Mouse (Mus musculus): ENCODE results near the gene Ldlrad3. TPM values are rescaled to one million over a fixed set of nuclear protein-coding genes. Genes with fewer than 3 reads are reported as not detected.

Ldlrad3 gene
- polyA plus RNA-seq, 1 experiment from 2014 or later, result 68.2 TPM

DNA sequence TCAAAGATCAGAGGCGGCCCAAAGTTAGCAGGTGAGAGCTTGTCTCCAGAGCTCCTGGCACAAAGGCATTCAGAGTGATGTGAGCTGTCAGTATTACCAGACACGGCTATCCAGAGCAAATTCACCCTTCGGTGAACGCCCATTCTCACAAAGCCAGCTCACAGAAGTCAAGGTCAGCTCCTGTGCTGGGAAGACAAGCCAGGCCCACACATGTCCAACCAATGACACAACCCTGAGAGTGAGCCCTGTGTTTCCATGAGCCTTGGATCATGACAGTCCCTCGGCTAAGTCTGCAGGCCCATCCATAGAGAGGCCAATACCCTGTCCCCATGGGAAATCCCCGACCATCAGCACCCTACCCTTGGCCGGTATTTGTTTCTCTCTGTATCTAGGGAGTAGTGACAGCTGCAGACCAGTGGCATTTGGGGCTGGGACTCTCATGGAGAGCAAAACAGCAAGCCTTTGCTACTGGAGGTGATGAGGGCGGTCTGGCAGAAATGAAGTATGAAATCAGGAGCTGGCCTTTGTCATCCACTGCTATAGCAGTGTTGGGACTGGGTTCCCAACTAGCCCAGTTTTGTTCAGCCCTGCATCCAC is 58.3 kb downstream of the Ldlrad3 start:
- Histone ChIP-seq H3K27me3 (no peaks in the 10 kb centered on the region), H3K27ac (peak overlapping the region; percentile 56; the same call in 1 of the 2 replicates), H3K9ac (replicated peaks) (no peak overlapping the region), H3K9me3 (no peaks in the 10 kb centered on the region), H3K4me1 (replicated peaks) (peaks cover 66% of the 10 kb centered on the region), H3K4me2 (no peak overlapping the region), H3K36me3 (no peaks in the 10 kb centered on the region), H3K4me3 (replicated peaks) (no peak overlapping the region)
- ATAC-seq (ENCODE audit: insufficient number of reproducible peaks, insufficient read depth, low FRiP score, low TSS enrichment, low read depth), result no peak
- 82% methylated on average over 8 of the region's 8 CpGs for WGBS

GRCm38 (mm10) chr2:102127221-102127620 is 59.0 kb downstream of the Ldlrad3 start:
- no peak overlapping the region for H3K9ac ChIP-seq (replicated peaks)
- no peaks in the 10 kb centered on the region for H3K27me3 ChIP-seq
- peak overlapping the region; percentile 50; the same call in 1 of the 2 replicates for H3K27ac ChIP-seq
- no peak overlapping the region for H3K4me3 ChIP-seq (replicated peaks)
- peaks cover 61% of the 10 kb centered on the region for H3K4me1 ChIP-seq (replicated peaks)
- no peak for ATAC-seq (ENCODE audit: insufficient number of reproducible peaks, insufficient read depth, low FRiP score, low TSS enrichment, low read depth)
- WGBS, result 67% methylated on average over 9 of the region's 9 CpGs
- H3K4me2 ChIP-seq, result no peak overlapping the region
- H3K36me3 ChIP-seq, result no peaks in the 10 kb centered on the region
- H3K9me3 ChIP-seq, result no peaks in the 10 kb centered on the region

DNA sequence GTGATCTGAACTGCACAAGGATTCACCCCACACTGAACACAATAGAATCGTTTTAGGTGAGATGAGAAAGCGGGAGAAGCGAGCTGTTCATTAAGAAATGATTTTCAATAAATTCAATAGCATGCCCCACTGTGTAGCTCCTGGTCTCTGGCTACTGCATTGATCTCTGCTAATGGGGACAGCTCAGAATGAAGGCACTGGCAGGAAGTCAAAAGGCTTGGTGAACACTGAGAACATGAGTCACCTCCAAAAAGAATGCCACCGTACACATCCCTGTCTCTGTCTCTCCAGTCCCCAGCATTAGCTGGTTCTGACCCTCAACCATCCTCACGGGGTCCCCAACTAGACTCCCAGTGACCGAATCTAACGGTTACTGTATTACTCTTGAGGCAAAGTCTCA is 60.1 kb downstream of the Ldlrad3 start:
- Histone ChIP-seq H3K4me2 (no peak overlapping the region), H3K4me3 (replicated peaks) (no peak overlapping the region), H3K36me3 (no peaks in the 10 kb centered on the region), H3K9me3 (no peaks in the 10 kb centered on the region), H3K4me1 (replicated peaks) (peaks cover 62% of the 10 kb centered on the region), H3K27ac (no peak overlapping the region), H3K9ac (replicated peaks) (no peak overlapping the region), H3K27me3 (no peaks in the 10 kb centered on the region)
- WGBS, result 84% methylated on average over 7 of the region's 7 CpGs
- ATAC-seq (ENCODE audit: insufficient number of reproducible peaks, insufficient read depth, low FRiP score, low TSS enrichment, low read depth), result no peak

- no peak for ATAC-seq (ENCODE audit: insufficient number of reproducible peaks, insufficient read depth, low FRiP score, low TSS enrichment, low read depth)
- H3K4me1 ChIP-seq (replicated peaks), result peaks cover 60% of the 10 kb centered on the region
Measured at GRCm38 (mm10) chr2:102125042-102125441, 61.1 kb downstream of the Ldlrad3 start.

DNA sequence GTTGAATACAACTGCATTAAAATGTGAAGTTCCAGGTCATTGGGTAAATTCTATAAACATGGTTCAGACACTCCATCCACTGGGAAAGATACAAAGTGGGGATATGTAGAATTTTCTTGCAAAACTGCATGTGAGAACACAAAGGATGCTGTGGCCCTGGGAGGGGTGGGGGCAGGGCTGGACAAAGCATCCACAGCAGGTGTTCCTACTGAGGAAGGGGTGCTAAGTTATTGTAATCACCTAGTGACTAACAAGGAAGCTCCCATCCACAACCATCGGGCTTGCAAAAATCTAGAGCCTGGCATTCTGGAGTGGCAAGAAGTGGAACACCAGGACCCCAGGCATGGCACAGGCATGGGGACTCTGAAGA is 64.1 kb downstream of the Ldlrad3 start:
- Histone ChIP-seq H3K36me3 (no peaks in the 10 kb centered on the region), H3K4me2 (no peak overlapping the region), H3K27me3 (no peaks in the 10 kb centered on the region), H3K4me1 (replicated peaks) (peaks cover 64% of the 10 kb centered on the region), H3K4me3 (replicated peaks) (no peak overlapping the region), H3K27ac (no peak overlapping the region), H3K9ac (replicated peaks) (no peak overlapping the region), H3K9me3 (no peaks in the 10 kb centered on the region)
- ATAC-seq (ENCODE audit: insufficient number of reproducible peaks, insufficient read depth, low FRiP score, low TSS enrichment, low read depth), result no peak
- 52% methylated on average over 1 of the region's 1 CpGs for WGBS

More at GRCm38 (mm10) chr2:102125042-102125441, 61.1 kb downstream of the Ldlrad3 start:
- Histone ChIP-seq H3K4me2 (no peak overlapping the region), H3K27me3 (no peaks in the 10 kb centered on the region), H3K9ac (replicated peaks) (no peak overlapping the region), H3K27ac (no peak overlapping the region), H3K9me3 (no peaks in the 10 kb centered on the region), H3K36me3 (no peaks in the 10 kb centered on the region), H3K4me3 (replicated peaks) (no peak overlapping the region)
- WGBS, result 78% methylated on average over 4 of the region's 4 CpGs

GRCm38 (mm10) chr2:102121440-102122145 is 64.6 kb downstream of the Ldlrad3 start:
- no peaks in the 10 kb centered on the region for H3K36me3 ChIP-seq
- no peak overlapping the region for H3K4me2 ChIP-seq
- H3K4me3 ChIP-seq (replicated peaks), result no peak overlapping the region
- no peak for ATAC-seq (ENCODE audit: insufficient number of reproducible peaks, insufficient read depth, low FRiP score, low TSS enrichment, low read depth)
- no peak overlapping the region for H3K9ac ChIP-seq (replicated peaks)
- no peak overlapping the region for H3K27ac ChIP-seq
- no peaks in the 10 kb centered on the region for H3K9me3 ChIP-seq
- peaks cover 62% of the 10 kb centered on the region for H3K4me1 ChIP-seq (replicated peaks)
- WGBS, result 72% methylated on average over 4 of the region's 4 CpGs
- H3K27me3 ChIP-seq, result no peaks in the 10 kb centered on the region

- H3K27me3 ChIP-seq, result no peaks in the 10 kb centered on the region
- peaks cover 56% of the 10 kb centered on the region for H3K4me1 ChIP-seq (replicated peaks)
- no peaks in the 10 kb centered on the region for H3K9me3 ChIP-seq
- no peak overlapping the region for H3K4me3 ChIP-seq (replicated peaks)
- H3K36me3 ChIP-seq, result no peaks in the 10 kb centered on the region
- H3K27ac ChIP-seq, result 0 out of 2 replicates have a peak overlapping the region, but pooled peaks have one; percentile 12
- no peak overlapping the region for H3K4me2 ChIP-seq
- no peak overlapping the region for H3K9ac ChIP-seq (replicated peaks)
- 61% methylated on average over 12 of the region's 12 CpGs for WGBS
- no peak for ATAC-seq (ENCODE audit: insufficient number of reproducible peaks, insufficient read depth, low FRiP score, low TSS enrichment, low read depth)
Measured at GRCm38 (mm10) chr2:102119751-102120505, 66.3 kb downstream of the Ldlrad3 start.

- Histone ChIP-seq H3K4me3 (replicated peaks) (no peak overlapping the region), H3K9ac (replicated peaks) (peak overlapping the region; percentile 12; the same call in 1 of the 2 replicates), H3K36me3 (no peaks in the 10 kb centered on the region), H3K4me1 (replicated peaks) (peaks cover 59% of the 10 kb centered on the region), H3K27me3 (no peaks in the 10 kb centered on the region), H3K4me2 (no peak overlapping the region), H3K9me3 (no peaks in the 10 kb centered on the region), H3K27ac (no peak overlapping the region)
- ATAC-seq (ENCODE audit: insufficient number of reproducible peaks, insufficient read depth, low FRiP score, low TSS enrichment, low read depth), result no peak
- 39% methylated on average over 15 of the region's 15 CpGs for WGBS
Measured at GRCm38 (mm10) chr2:102118988-102119460, 67.2 kb downstream of the Ldlrad3 start.

DNA sequence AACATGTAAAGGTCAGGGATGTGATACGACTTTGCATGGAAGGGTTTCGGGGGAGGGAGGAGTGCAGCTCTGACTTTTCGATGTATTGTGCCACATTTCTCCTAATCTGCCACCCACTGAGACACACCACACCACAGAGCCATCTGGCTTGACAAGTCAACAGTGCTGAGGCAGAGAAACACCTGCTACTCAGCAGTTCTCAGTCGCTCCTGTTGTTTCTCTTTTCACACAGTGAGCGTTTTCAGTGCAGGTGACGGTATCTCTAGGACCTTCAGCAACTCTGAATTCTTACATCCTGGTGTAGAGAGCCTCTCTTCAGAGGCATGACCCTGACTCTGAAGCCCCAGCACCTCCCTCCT is 68.8 kb downstream of the Ldlrad3 start:
- WGBS, result 59% methylated on average over 6 of the region's 6 CpGs
- Histone ChIP-seq H3K27ac (0 out of 2 replicates have a peak overlapping the region, but pooled peaks have one; percentile 2), H3K4me3 (replicated peaks) (no peak overlapping the region), H3K27me3 (no peaks in the 10 kb centered on the region), H3K9me3 (no peaks in the 10 kb centered on the region), H3K4me1 (replicated peaks) (peaks cover 59% of the 10 kb centered on the region), H3K9ac (replicated peaks) (no peak overlapping the region), H3K36me3 (peaks cover 13% of the 10 kb centered on the region), H3K4me2 (no peak overlapping the region)
- no peak for ATAC-seq (ENCODE audit: insufficient number of reproducible peaks, insufficient read depth, low FRiP score, low TSS enrichment, low read depth)

GRCm38 (mm10) chr2:102116521-102117401 is 69.4 kb downstream of the Ldlrad3 start:
- Histone ChIP-seq H3K4me1 (replicated peaks) (peaks cover 53% of the 10 kb centered on the region), H3K9ac (replicated peaks) (no peak overlapping the region), H3K4me3 (replicated peaks) (no peak overlapping the region), H3K36me3 (peaks cover 13% of the 10 kb centered on the region), H3K27me3 (no peaks in the 10 kb centered on the region), H3K4me2 (no peak overlapping the region), H3K27ac (peak overlapping the region; percentile 2; the same call in 1 of the 2 replicates), H3K9me3 (no peaks in the 10 kb centered on the region)
- no peak; the same call in 1 of the 2 replicates for ATAC-seq (ENCODE audit: insufficient number of reproducible peaks, insufficient read depth, low FRiP score, low TSS enrichment, low read depth)
- WGBS, result 48% methylated on average over 9 of the region's 9 CpGs

Data from limb, embryonic 12.5 days (tissue).